Mouse (Mus musculus) testis, adult 2 months (tissue): ENCODE measurements around the gene Slco1a6. TPM values are rescaled to one million over a fixed set of nuclear protein-coding genes. Genes with fewer than 3 reads are reported as not detected.
"Not testable (repeated sequence)": the region's sequence is repeated elsewhere in the genome, so short reads cannot be mapped to it uniquely, and the experiment has no call there.

ENCODE experiments used
- H3K27ac ChIP-seq: fragments of 200-500 bp; 2 replicates; pipeline ENCODE4 v1.5.1; 2012; ENCODE audit warnings: low read depth, low read length; ENCODE audit not compliant: control insufficient read depth, insufficient read depth
- H3K27me3 ChIP-seq: fragments of 200-500 bp; 2 replicates; pipeline ENCODE4 v1.6.1; 2012; ENCODE audit warnings: mild to moderate bottlenecking, low read length, moderate library complexity; ENCODE audit not compliant: control insufficient read depth, insufficient read depth
- H3K36me3 ChIP-seq: fragments of 200-500 bp; 2 replicates; pipeline ENCODE4 v1.6.1; 2012; ENCODE audit warnings: mild to moderate bottlenecking, low read length; ENCODE audit not compliant: control insufficient read depth, insufficient read depth
- H3K4me1 ChIP-seq: fragments of 200-500 bp; 2 replicates; pipeline ENCODE4 v1.6.1; 2012; ENCODE audit warnings: low read length; ENCODE audit not compliant: control insufficient read depth, insufficient read depth
- H3K4me3 ChIP-seq: fragments of 200-500 bp; 2 replicates; pipeline ENCODE4 v1.5.1; 2012; ENCODE audit warnings: low read depth, mild to moderate bottlenecking, low read length, moderate library complexity, mixed read lengths; ENCODE audit not compliant: control insufficient read depth
- CTCF ChIP-seq: fragments of 200-500 bp; IDR thresholded peaks from 2 replicates; pipeline ENCODE4 v1.5.1; 2012; ENCODE audit warnings: low read depth, mild to moderate bottlenecking, inconsistent platforms, low read length, moderate library complexity; ENCODE audit not compliant: control insufficient read depth, insufficient read depth, insufficient replicate concordance
- POLR2A ChIP-seq: fragments of 200-500 bp; IDR thresholded peaks from 2 replicates; pipeline ENCODE4 v1.6.1; 2012; ENCODE audit warnings: low read depth, mild to moderate bottlenecking, inconsistent platforms, low read length, moderate library complexity; ENCODE audit not compliant: control insufficient read depth
- polyA plus RNA-seq: library from polyadenylated mRNA; depleted of rRNA; stranded (reverse); fragments of >200 nt; gene quantifications from 2 replicates; pipeline ENCODE4 v1.2.3, GENCODE M21; 2012

The Slco1a6 gene
- polyA plus RNA-seq, 1 experiment, result 0.44 TPM

DNA sequence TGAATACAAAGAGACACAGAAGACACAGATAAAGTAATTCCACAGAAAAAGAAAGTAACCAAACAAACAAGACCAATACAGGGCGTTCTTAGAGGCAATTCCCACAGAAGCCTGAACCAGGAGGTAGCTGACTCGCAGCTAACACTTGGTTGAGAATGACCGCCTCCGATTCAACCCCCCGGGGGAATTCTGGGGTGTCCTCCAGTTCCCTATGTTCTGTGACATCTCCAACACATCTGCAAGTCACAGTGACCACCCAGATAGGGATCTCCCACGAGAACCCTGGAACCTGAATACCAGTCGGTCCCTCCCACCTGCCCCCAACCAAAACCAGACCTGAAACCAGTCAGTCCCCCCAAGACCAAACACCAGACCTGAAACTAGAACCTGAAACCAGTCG is 14.1 kb downstream of the Slco1a6 start:
- no peaks in the 10 kb centered on the region for H3K4me1 ChIP-seq
- H3K27ac ChIP-seq, result no peak overlapping the region
- TF ChIP-seq CTCF, result no peak
- no peak for TF ChIP-seq POLR2A
- no peaks in the 10 kb centered on the region for H3K36me3 ChIP-seq
- no peak overlapping the region for H3K4me3 ChIP-seq
- no peaks in the 10 kb centered on the region for H3K27me3 ChIP-seq

DNA sequence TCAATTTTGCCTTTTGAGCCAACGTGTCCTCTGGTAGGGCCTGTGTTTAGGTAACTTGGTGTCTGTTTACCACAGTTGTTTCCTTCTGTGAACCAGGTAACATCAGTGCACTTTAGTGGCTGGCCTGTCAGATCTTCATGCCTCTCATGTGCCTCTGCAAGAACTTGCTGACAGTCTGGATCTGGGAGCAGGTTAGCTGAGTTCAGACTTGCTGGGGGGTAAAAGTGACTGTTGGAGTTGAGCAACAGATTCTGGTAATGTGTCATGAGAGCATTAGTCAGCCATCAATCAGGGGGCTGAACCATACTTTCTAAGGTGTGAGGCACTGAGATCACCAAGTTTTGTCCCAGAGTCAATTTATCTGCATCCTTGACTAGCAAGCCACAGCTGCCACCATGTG is 16.4 kb downstream of the Slco1a6 start:
- H3K36me3 ChIP-seq, result no peaks in the 10 kb centered on the region
- H3K27ac ChIP-seq, result no peak overlapping the region
- no peak overlapping the region for H3K4me3 ChIP-seq
- no peak for TF ChIP-seq CTCF
- TF ChIP-seq POLR2A, result no peak
- no peaks in the 10 kb centered on the region for H3K27me3 ChIP-seq
- H3K4me1 ChIP-seq, result no peaks in the 10 kb centered on the region

DNA sequence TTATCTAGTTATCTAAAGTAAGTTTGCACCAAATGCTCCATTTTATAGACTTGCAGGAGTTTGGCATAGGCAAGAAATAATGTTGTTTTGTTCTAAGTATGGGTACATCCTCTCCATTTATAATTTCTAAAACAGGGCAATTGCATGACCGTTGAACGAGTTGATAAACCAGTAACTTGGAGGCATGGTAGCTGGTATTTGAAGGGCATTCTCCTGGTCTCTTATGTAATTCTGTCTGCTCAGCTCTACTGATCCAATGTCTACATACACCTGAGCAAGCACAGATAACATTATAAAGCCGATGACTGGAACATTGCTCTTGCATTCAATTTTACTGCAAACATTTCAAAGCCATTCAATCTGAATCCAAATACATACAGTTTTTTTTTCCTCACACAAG is 20.9 kb downstream of the Slco1a6 start:
- H3K27ac ChIP-seq, result no peak overlapping the region
- H3K36me3 ChIP-seq, result no peaks in the 10 kb centered on the region
- no peaks in the 10 kb centered on the region for H3K4me1 ChIP-seq
- no peaks in the 10 kb centered on the region for H3K27me3 ChIP-seq
- no peak overlapping the region for H3K4me3 ChIP-seq
- TF ChIP-seq CTCF, result no peak
- TF ChIP-seq POLR2A, result no peak

DNA sequence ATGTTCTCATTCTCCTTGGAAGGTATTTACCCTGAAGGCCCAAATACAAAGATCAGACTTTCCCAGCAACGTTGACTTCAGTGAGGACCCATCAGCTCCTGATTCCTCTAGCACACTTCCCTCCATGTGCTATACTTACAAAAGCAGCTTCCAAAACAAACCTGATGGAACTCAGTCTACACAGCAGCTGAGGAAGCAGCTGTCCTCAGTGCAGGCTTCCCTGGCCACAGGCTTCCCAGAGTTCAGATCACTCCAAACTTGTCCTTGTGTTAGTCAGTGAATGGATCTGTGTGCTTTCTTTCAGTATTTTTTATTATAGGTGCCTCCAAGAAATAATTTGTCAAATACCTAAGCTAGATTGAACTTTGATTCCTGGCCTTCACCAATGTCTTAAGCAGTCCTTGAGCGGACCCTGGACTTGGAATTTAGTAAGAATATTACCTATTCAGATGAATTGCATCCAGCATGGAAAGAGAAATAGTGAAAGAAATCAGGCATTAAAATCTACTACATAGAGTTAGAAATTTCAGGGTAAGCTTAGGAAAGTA is 22.4 kb downstream of the Slco1a6 start:
- no peaks in the 10 kb centered on the region for H3K4me1 ChIP-seq
- H3K27ac ChIP-seq, result no peak overlapping the region
- no peak overlapping the region for H3K4me3 ChIP-seq
- TF ChIP-seq POLR2A (no peak), CTCF (no peak)
- no peaks in the 10 kb centered on the region for H3K27me3 ChIP-seq
- no peaks in the 10 kb centered on the region for H3K36me3 ChIP-seq

DNA sequence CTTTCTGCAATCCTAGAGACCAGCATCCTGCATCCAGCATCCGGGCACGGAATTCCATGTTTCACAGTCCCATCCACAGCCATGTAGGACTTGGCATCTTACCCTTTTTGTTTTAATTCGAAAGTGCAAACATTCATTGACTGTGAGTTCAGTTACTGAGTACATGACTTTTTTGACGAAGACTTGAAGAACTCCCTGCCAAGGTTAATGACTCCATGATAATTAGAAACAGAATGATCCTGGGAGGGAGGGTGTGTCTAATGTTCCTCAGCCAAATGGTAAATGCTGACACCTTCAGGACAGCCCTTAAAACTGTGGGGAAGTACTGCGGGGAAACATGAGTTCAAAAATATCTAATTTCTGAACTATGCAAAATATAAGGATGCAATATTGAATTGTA is 44.9 kb downstream of the Slco1a6 start:
- Histone ChIP-seq H3K27me3 (no peaks in the 10 kb centered on the region), H3K36me3 (no peaks in the 10 kb centered on the region), H3K27ac (no peak overlapping the region), H3K4me3 (no peak overlapping the region), H3K4me1 (no peaks in the 10 kb centered on the region)
- no peak for TF ChIP-seq POLR2A
- TF ChIP-seq CTCF, result no peak

DNA sequence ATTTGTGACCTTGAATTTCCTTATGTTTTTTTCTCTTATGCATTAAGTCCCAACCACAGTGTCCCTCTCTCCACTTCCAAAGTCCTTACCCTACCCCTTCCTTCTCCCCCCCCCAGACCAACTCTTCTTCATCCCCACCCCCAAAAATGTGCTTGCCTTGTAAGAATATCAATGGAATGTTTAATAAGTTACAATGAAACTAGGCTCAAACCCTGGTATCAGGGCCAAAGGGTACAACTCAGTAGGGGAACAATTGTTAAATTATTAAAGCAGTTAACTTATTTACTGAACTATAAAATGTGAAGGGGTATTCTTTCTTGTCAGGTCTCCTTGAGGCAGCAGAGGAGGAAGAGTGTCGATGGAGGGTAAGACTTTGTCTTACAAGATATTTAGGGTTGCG is 47.1 kb downstream of the Slco1a6 start:
- Histone ChIP-seq H3K4me1 (no peaks in the 10 kb centered on the region), H3K4me3 (no peak overlapping the region), H3K27ac (no peak overlapping the region), H3K27me3 (no peaks in the 10 kb centered on the region), H3K36me3 (no peaks in the 10 kb centered on the region)
- TF ChIP-seq CTCF (no peak), POLR2A (no peak)

DNA sequence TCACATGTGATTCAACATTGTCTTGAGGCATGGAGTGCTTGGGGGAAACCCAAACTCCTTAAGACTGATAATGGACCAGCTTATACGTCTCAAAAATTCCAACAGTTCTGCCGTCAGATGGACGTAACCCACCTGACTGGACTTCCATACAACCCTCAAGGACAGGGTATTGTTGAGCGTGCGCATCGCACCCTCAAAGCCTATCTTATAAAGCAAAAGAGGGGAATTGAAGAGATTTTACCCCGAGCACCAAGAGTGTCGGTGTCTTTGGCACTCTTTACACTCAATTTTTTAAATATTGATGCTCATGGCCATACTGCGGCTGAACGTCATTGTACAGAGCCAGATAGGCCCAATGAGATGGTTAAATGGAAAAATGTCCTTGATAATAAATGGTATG is 54.2 kb downstream of the Slco1a6 start:
- not testable (repeated sequence) for H3K4me3 ChIP-seq, H3K4me1 ChIP-seq, H3K27me3 ChIP-seq, H3K27ac ChIP-seq, H3K36me3 ChIP-seq

DNA sequence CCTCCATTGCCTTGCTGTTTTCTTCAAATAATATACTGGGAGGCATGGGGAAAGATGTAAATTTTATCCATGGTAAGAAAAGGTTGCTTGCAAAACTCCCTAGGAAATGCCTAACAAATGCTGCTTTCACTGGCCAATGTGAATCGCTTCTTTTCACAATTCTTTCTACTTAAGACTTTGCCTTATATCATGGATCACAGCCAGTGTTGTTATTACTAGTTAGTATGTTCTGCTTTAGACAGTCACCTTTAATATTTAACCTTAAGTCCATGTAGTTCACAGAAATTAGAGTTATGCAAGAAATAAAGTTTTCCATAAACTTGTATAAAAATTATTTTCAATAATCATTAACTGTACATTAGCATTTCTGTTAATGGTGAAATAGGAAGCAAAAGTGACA is 60.0 kb downstream of the Slco1a6 start:
- no peaks in the 10 kb centered on the region for H3K4me1 ChIP-seq
- H3K27ac ChIP-seq, result no peak overlapping the region
- no peaks in the 10 kb centered on the region for H3K36me3 ChIP-seq
- TF ChIP-seq CTCF (no peak), POLR2A (no peak)
- no peak overlapping the region for H3K4me3 ChIP-seq
- H3K27me3 ChIP-seq, result no peaks in the 10 kb centered on the region
